Mouse (Mus musculus): ENCODE measurements around the gene Ankrd44. TPM values are rescaled to one million over a fixed set of nuclear protein-coding genes. Genes with fewer than 3 reads are reported as not detected.
A peak's percentile ranks its signal among the peaks of the same experiment; 100 is the strongest.

The Ankrd44 gene
- polyA plus RNA-seq (2012; rRNA removed), result 14.0 and 17.8 TPM in 2 replicates

- DNase-seq, result peak; percentile 89
- H3K27me3 ChIP-seq (replicated peaks; ENCODE audit: control insufficient read depth, insufficient read depth, low read length), result no peaks in the 10 kb centered on the region
- TF ChIP-seq POLR2A (IDR thresholded peaks at IDR 0.05; ENCODE audit: low read depth, low read length) (no peak), CTCF (conservative IDR thresholded peaks at IDR 0.05; ENCODE audit: insufficient read depth, insufficient read length, low read depth, low read length) (peak; percentile 48)
- under 1% methylated on average over 92 of the region's 94 CpGs for WGBS
- H3K36me3 ChIP-seq (ENCODE audit: control insufficient read depth, insufficient read depth, low read length), result no peaks in the 10 kb centered on the region
- peak within 1 kb of the TSS; percentile 50 for H3K27ac ChIP-seq (ENCODE audit: insufficient read depth, low read depth, low read length)
- peak within 1 kb of the TSS; percentile 81 for H3K4me3 ChIP-seq (ENCODE audit: insufficient read depth, low read depth, low read length)
- peaks cover 6% of the 10 kb centered on the region; the same call in 1 of the 2 replicates for H3K4me1 ChIP-seq (ENCODE audit: control insufficient read depth, insufficient read depth, low read length)
Observed at GRCm38 (mm10) chr1:54925971-54926771, at the start of gene Ankrd44. Gene Ankrd44, minus strand, starts transcription at chr1:54926387.

- Histone ChIP-seq H3K4me1 (ENCODE audit: control insufficient read depth, insufficient read depth, low read length) (no peaks in the 10 kb centered on the region), H3K27me3 (replicated peaks; ENCODE audit: control insufficient read depth, insufficient read depth, low read length) (no peaks in the 10 kb centered on the region), H3K27ac (ENCODE audit: insufficient read depth, low read depth, low read length) (no peak overlapping the region), H3K36me3 (ENCODE audit: control insufficient read depth, insufficient read depth, low read length) (no peaks in the 10 kb centered on the region), H3K4me3 (ENCODE audit: insufficient read depth, low read depth, low read length) (no peak overlapping the region)
- whole genome bisulfite sequencing, result 88% methylated on average over 5 of the region's 5 CpGs
- no peak for DNase-seq
- no peak for TF ChIP-seq POLR2A (IDR thresholded peaks at IDR 0.05; ENCODE audit: low read depth, low read length)
- no peak for TF ChIP-seq CTCF (conservative IDR thresholded peaks at IDR 0.05; ENCODE audit: insufficient read depth, insufficient read length, low read depth, low read length)
Observed at GRCm38 (mm10) chr1:54971687-54972404, 45.7 kb upstream of the Ankrd44 start.

GRCm38 (mm10) chr1:54966858-54967257, 40.7 kb upstream of the Ankrd44 start:
- Histone ChIP-seq H3K4me1 (ENCODE audit: control insufficient read depth, insufficient read depth, low read length) (no peaks in the 10 kb centered on the region), H3K27ac (ENCODE audit: insufficient read depth, low read depth, low read length) (no peak overlapping the region), H3K4me3 (ENCODE audit: insufficient read depth, low read depth, low read length) (no peak overlapping the region), H3K27me3 (replicated peaks; ENCODE audit: control insufficient read depth, insufficient read depth, low read length) (no peaks in the 10 kb centered on the region), H3K36me3 (ENCODE audit: control insufficient read depth, insufficient read depth, low read length) (no peaks in the 10 kb centered on the region)
- 92% methylated on average over 3 of the region's 3 CpGs for WGBS
- no peak for TF ChIP-seq CTCF (conservative IDR thresholded peaks at IDR 0.05; ENCODE audit: insufficient read depth, insufficient read length, low read depth, low read length)
- no peak for TF ChIP-seq POLR2A (IDR thresholded peaks at IDR 0.05; ENCODE audit: low read depth, low read length)
- DNase-seq, result no peak

- no peaks in the 10 kb centered on the region for H3K36me3 ChIP-seq (ENCODE audit: control insufficient read depth, insufficient read depth, low read length)
- H3K4me3 ChIP-seq (ENCODE audit: insufficient read depth, low read depth, low read length), result no peak overlapping the region
- no peaks in the 10 kb centered on the region for H3K4me1 ChIP-seq (ENCODE audit: control insufficient read depth, insufficient read depth, low read length)
- DNase-seq, result no peak
- 60% methylated on average over 11 of the region's 11 CpGs for WGBS
- TF ChIP-seq POLR2A (IDR thresholded peaks at IDR 0.05; ENCODE audit: low read depth, low read length) (no peak), CTCF (conservative IDR thresholded peaks at IDR 0.05; ENCODE audit: insufficient read depth, insufficient read length, low read depth, low read length) (no peak)
- no peaks in the 10 kb centered on the region for H3K27me3 ChIP-seq (replicated peaks; ENCODE audit: control insufficient read depth, insufficient read depth, low read length)
- no peak overlapping the region for H3K27ac ChIP-seq (ENCODE audit: insufficient read depth, low read depth, low read length)
Observed at GRCm38 (mm10) chr1:54965159-54965995, 39.2 kb upstream of the Ankrd44 start.

- no peaks in the 10 kb centered on the region; the same call in 1 of the 2 replicates for H3K27me3 ChIP-seq (replicated peaks; ENCODE audit: control insufficient read depth, insufficient read depth, low read length)
- H3K27ac ChIP-seq (ENCODE audit: insufficient read depth, low read depth, low read length), result no peak overlapping the region
- no peak for DNase-seq
- H3K36me3 ChIP-seq (ENCODE audit: control insufficient read depth, insufficient read depth, low read length), result no peaks in the 10 kb centered on the region
- H3K4me1 ChIP-seq (ENCODE audit: control insufficient read depth, insufficient read depth, low read length), result no peaks in the 10 kb centered on the region
- H3K4me3 ChIP-seq (ENCODE audit: insufficient read depth, low read depth, low read length), result no peak overlapping the region
- 76% methylated on average over 9 of the region's 9 CpGs for WGBS
- no peak for TF ChIP-seq POLR2A (IDR thresholded peaks at IDR 0.05; ENCODE audit: low read depth, low read length)
- TF ChIP-seq CTCF (conservative IDR thresholded peaks at IDR 0.05; ENCODE audit: insufficient read depth, insufficient read length, low read depth, low read length), result no peak
Observed at GRCm38 (mm10) chr1:54961724-54962123, 35.5 kb upstream of the Ankrd44 start.

- no peaks in the 10 kb centered on the region for H3K4me1 ChIP-seq (ENCODE audit: control insufficient read depth, insufficient read depth, low read length)
- 75% methylated on average over 9 of the region's 9 CpGs for WGBS
- TF ChIP-seq CTCF (conservative IDR thresholded peaks at IDR 0.05; ENCODE audit: insufficient read depth, insufficient read length, low read depth, low read length), result no peak
- no peak overlapping the region for H3K4me3 ChIP-seq (ENCODE audit: insufficient read depth, low read depth, low read length)
- H3K27ac ChIP-seq (ENCODE audit: insufficient read depth, low read depth, low read length), result no peak overlapping the region
- DNase-seq, result no peak
- H3K27me3 ChIP-seq (replicated peaks; ENCODE audit: control insufficient read depth, insufficient read depth, low read length), result no peaks in the 10 kb centered on the region; the same call in 1 of the 2 replicates
- H3K36me3 ChIP-seq (ENCODE audit: control insufficient read depth, insufficient read depth, low read length), result no peaks in the 10 kb centered on the region
Observed at GRCm38 (mm10) chr1:54960613-54961165, 34.5 kb upstream of the Ankrd44 start.
